Mouse (Mus musculus): ENCODE data around the gene Tcte2. TPM values are rescaled to one million over a fixed set of nuclear protein-coding genes. Genes with fewer than 3 reads are reported as not detected.

The Tcte2 gene
- total and polyA plus RNA-seq, 2 experiments from 2014 or later, result 10.0 to 26.6 TPM

GRCm38 (mm10) chr17:13725004-13725550, 36.5 kb downstream of the Tcte2 start:
- no peak for TF ChIP-seq CTCF (IDR thresholded peaks at IDR 0.05)
- Histone ChIP-seq H3K9ac (replicated peaks; ENCODE audit: low read length, poor library complexity, severe bottlenecking) (no peak overlapping the region), H3K9me3 (ENCODE audit: low read length) (no peaks in the 10 kb centered on the region), H3K27ac (ENCODE audit: low read depth, low read length) (no peak overlapping the region), H3K4me3 (ENCODE audit: low read depth, low read length) (no peak overlapping the region), H3K4me2 (ENCODE audit: low read depth, low read length, poor library complexity, severe bottlenecking) (no peak overlapping the region), H3K4me1 (ENCODE audit: insufficient read depth, low read length) (0 out of 2 replicates have a peak, but pooled peaks cover 2% of the 10 kb centered on the region), H3K36me3 (ENCODE audit: insufficient read depth, low read length) (no peaks in the 10 kb centered on the region), H3K27me3 (ENCODE audit: insufficient read depth, low read length) (no peaks in the 10 kb centered on the region)
- WGBS, result 40% methylated on average over 4 of the region's 4 CpGs
- ATAC-seq (ENCODE audit: low FRiP score) (no peak), DNase-seq (ENCODE audit: low spot score) (peak; percentile 63)

GRCm38 (mm10) chr17:13722434-13722833, 39.2 kb downstream of the Tcte2 start:
- Histone ChIP-seq H3K9me3 (ENCODE audit: low read length) (no peaks in the 10 kb centered on the region), H3K9ac (replicated peaks; ENCODE audit: low read length, poor library complexity, severe bottlenecking) (no peak overlapping the region), H3K4me1 (ENCODE audit: insufficient read depth, low read length) (0 out of 2 replicates have a peak, but pooled peaks cover 2% of the 10 kb centered on the region), H3K27ac (ENCODE audit: low read depth, low read length) (no peak overlapping the region), H3K36me3 (ENCODE audit: insufficient read depth, low read length) (no peaks in the 10 kb centered on the region), H3K4me3 (ENCODE audit: low read depth, low read length) (no peak overlapping the region), H3K27me3 (ENCODE audit: insufficient read depth, low read length) (no peaks in the 10 kb centered on the region), H3K4me2 (ENCODE audit: low read depth, low read length, poor library complexity, severe bottlenecking) (no peak overlapping the region)
- ATAC-seq (ENCODE audit: low FRiP score), result peak; percentile 64; the same call in 1 of the 2 replicates
- TF ChIP-seq CTCF (IDR thresholded peaks at IDR 0.05), result no peak
- 18% methylated on average over 2 of the region's 2 CpGs for WGBS
- DNase-seq (ENCODE audit: low spot score), result no peak

GRCm38 (mm10) chr17:13721372-13721771, 40.3 kb downstream of the Tcte2 start:
- WGBS, result 91% methylated on average over 2 of the region's 2 CpGs
- ATAC-seq (ENCODE audit: low FRiP score) (no peak), DNase-seq (ENCODE audit: low spot score) (no peak)
- H3K27ac ChIP-seq (ENCODE audit: low read depth, low read length), result no peak overlapping the region
- 0 out of 2 replicates have a peak, but pooled peaks cover 2% of the 10 kb centered on the region for H3K4me1 ChIP-seq (ENCODE audit: insufficient read depth, low read length)
- no peaks in the 10 kb centered on the region for H3K36me3 ChIP-seq (ENCODE audit: insufficient read depth, low read length)
- no peaks in the 10 kb centered on the region for H3K27me3 ChIP-seq (ENCODE audit: insufficient read depth, low read length)
- TF ChIP-seq CTCF (IDR thresholded peaks at IDR 0.05), result no peak
- no peak overlapping the region for H3K9ac ChIP-seq (replicated peaks; ENCODE audit: low read length, poor library complexity, severe bottlenecking)
- no peak overlapping the region for H3K4me2 ChIP-seq (ENCODE audit: low read depth, low read length, poor library complexity, severe bottlenecking)
- H3K9me3 ChIP-seq (ENCODE audit: low read length), result no peaks in the 10 kb centered on the region
- H3K4me3 ChIP-seq (ENCODE audit: low read depth, low read length), result no peak overlapping the region

- no peak for ATAC-seq (ENCODE audit: low FRiP score)
- 93% methylated on average over 5 of the region's 5 CpGs for WGBS
- TF ChIP-seq CTCF (IDR thresholded peaks at IDR 0.05), result no peak
Observed at GRCm38 (mm10) chr17:13720187-13720586, 41.4 kb downstream of the Tcte2 start.

GRCm38 (mm10) chr17:13717428-13717827, 44.2 kb downstream of the Tcte2 start:
- Histone ChIP-seq H3K27ac (ENCODE audit: low read depth, low read length) (no peak overlapping the region), H3K9ac (replicated peaks; ENCODE audit: low read length, poor library complexity, severe bottlenecking) (no peak overlapping the region), H3K27me3 (ENCODE audit: insufficient read depth, low read length) (no peaks in the 10 kb centered on the region), H3K4me1 (ENCODE audit: insufficient read depth, low read length) (no peaks in the 10 kb centered on the region), H3K4me3 (ENCODE audit: low read depth, low read length) (no peak overlapping the region), H3K36me3 (ENCODE audit: insufficient read depth, low read length) (no peaks in the 10 kb centered on the region), H3K9me3 (ENCODE audit: low read length) (no peaks in the 10 kb centered on the region), H3K4me2 (ENCODE audit: low read depth, low read length, poor library complexity, severe bottlenecking) (no peak overlapping the region)
- no peak for ATAC-seq (ENCODE audit: low FRiP score)
- WGBS, result 85% methylated on average over 11 of the region's 11 CpGs
- no peak for DNase-seq (ENCODE audit: low spot score)
- no peak for TF ChIP-seq CTCF (IDR thresholded peaks at IDR 0.05)

More at GRCm38 (mm10) chr17:13720187-13720586, 41.4 kb downstream of the Tcte2 start:
- no peak for DNase-seq (ENCODE audit: low spot score)
- no peak overlapping the region for H3K4me3 ChIP-seq (ENCODE audit: low read depth, low read length)
- H3K9ac ChIP-seq (replicated peaks; ENCODE audit: low read length, poor library complexity, severe bottlenecking), result no peak overlapping the region
- no peak overlapping the region for H3K4me2 ChIP-seq (ENCODE audit: low read depth, low read length, poor library complexity, severe bottlenecking)
- H3K4me1 ChIP-seq (ENCODE audit: insufficient read depth, low read length), result 0 out of 2 replicates have a peak, but pooled peaks cover 2% of the 10 kb centered on the region
- H3K27me3 ChIP-seq (ENCODE audit: insufficient read depth, low read length), result no peaks in the 10 kb centered on the region
- H3K36me3 ChIP-seq (ENCODE audit: insufficient read depth, low read length), result no peaks in the 10 kb centered on the region
- no peaks in the 10 kb centered on the region for H3K9me3 ChIP-seq (ENCODE audit: low read length)
- no peak overlapping the region for H3K27ac ChIP-seq (ENCODE audit: low read depth, low read length)

- 94% methylated on average over 6 of the region's 6 CpGs for WGBS
- Histone ChIP-seq H3K4me3 (ENCODE audit: low read depth, low read length) (no peak overlapping the region), H3K27me3 (ENCODE audit: insufficient read depth, low read length) (no peaks in the 10 kb centered on the region), H3K27ac (ENCODE audit: low read depth, low read length) (no peak overlapping the region), H3K4me2 (ENCODE audit: low read depth, low read length, poor library complexity, severe bottlenecking) (no peak overlapping the region), H3K9ac (replicated peaks; ENCODE audit: low read length, poor library complexity, severe bottlenecking) (no peak overlapping the region), H3K9me3 (ENCODE audit: low read length) (no peaks in the 10 kb centered on the region), H3K36me3 (ENCODE audit: insufficient read depth, low read length) (no peaks in the 10 kb centered on the region), H3K4me1 (ENCODE audit: insufficient read depth, low read length) (no peaks in the 10 kb centered on the region)
- no peak for TF ChIP-seq CTCF (IDR thresholded peaks at IDR 0.05)
- DNase-seq (ENCODE audit: low spot score), result no peak
- ATAC-seq (ENCODE audit: low FRiP score), result no peak
Observed at GRCm38 (mm10) chr17:13716336-13716735, 45.3 kb downstream of the Tcte2 start.
